Mouse (Mus musculus) brain, adult 2 months (tissue): ENCODE data around the gene Fbll1.
A peak's percentile ranks its signal among the peaks of the same experiment; 100 is the strongest.
"Not testable (repeated sequence)": the region's sequence is repeated elsewhere in the genome, so short reads cannot be mapped to it uniquely, and the experiment has no call there.

Source experiments
- DNase-seq: peaks from one replicate; pipeline ENCODE4 v3.0.0; 2011; ENCODE audit warnings: low read depth, low spot score

Fbll1 gene

DNA sequence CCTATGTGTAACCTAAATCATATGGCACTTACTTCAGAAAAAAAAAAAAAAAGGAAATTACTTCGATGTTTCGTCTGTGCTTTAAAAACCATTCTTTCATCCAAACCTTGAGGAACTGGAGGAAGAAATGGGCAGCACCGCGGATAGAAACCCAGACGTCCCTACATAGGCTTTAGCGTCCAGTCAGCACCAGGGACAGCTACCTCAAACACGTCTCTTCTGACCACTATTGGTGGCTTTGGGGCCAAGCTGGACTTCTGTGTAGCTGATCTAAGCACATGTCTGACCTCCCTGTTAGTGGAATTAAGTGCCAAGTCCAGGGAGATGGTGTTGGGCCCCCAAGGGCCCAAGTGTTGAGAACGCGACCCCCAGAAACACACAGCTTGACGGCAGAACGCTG lies at the start of gene Fbll1:
TSS of gene Fbll1 (minus strand) at position 11 of the 400 bp plus-strand sequence.
- DNase-seq = peak; percentile 47

GRCm38 (mm10) chr11:35844299-35844698 lies 45.6 kb upstream of the Fbll1 start:
- DNase-seq = no peak

GRCm38 (mm10) chr11:35842560-35842959 lies 43.9 kb upstream of the Fbll1 start:
- DNase-seq = not testable (repeated sequence)

DNA sequence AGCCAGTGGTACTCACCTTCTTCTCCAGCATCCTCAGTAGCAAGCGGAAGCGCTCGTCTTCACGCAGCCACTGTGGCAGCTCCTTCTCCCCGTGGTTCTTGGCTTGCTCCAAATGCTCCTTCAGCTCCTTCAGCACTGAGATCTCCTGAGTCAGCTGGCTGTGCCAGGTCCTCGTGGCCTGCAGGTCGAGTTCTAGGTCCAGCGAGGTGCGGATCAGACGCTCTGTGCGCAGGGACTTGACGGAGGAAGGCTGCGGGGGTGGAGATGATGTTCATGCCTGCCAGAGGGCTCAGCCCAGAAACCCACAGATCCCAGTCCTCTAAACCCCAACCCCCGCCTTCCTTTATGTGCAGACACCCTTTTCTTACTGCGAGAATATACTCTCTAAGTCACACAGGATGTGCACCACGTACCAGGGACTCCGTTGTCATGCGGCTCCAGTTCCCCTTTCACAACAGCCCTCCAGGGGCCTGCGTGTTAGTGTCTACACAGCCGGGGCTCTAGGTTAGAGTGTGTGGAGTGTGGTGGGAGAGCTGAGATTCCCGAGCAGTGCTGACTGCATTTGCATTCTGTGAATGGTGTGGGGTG lies 43.1 kb upstream of the Fbll1 start:
- no peak for DNase-seq

DNA sequence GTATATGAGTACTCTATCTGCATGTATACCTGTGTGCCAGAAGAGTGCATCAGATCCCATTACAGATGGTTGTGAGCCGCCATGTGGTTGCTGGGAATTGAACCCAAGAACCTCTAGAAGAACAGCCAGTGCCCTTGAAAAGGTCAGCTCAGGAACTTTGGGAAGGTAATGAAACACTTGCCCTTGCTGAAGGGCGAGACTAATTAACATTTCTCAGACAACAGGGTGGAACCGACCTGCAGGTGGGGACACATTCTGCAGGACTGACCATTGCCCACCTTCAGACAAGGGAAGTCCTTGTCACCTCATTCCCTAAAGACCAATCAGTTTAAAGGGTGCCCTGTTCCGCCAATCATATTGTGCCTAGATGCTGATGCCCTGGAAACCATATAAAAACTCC lies 42.1 kb upstream of the Fbll1 start:
- not testable (repeated sequence) for DNase-seq

DNA sequence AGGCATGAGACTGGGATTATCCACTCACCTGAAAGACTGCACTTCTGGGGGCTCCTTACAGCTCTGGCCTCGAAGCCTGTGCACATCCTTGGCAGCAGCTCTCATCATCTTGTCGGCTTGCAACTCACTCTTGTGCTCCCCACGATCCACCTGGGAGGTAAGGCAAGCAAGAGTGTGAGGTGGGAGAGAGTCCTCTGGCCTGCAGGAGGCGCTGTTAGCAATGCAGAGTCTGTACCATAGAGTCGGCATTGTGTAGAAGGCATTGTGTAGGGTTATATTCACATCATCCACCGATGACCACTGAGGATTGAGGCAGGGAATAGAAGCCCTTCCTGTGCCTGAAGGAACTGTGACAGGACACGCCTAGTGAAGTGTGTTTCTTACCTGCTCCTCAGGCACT lies 41.6 kb upstream of the Fbll1 start:
- no peak for DNase-seq

GRCm38 (mm10) chr11:35838345-35839338 lies 40.0 kb upstream of the Fbll1 start:
- peak; percentile 91 for DNase-seq

- no peak for DNase-seq
Observed at GRCm38 (mm10) chr11:35837156-35838126, 38.8 kb upstream of the Fbll1 start.

DNA sequence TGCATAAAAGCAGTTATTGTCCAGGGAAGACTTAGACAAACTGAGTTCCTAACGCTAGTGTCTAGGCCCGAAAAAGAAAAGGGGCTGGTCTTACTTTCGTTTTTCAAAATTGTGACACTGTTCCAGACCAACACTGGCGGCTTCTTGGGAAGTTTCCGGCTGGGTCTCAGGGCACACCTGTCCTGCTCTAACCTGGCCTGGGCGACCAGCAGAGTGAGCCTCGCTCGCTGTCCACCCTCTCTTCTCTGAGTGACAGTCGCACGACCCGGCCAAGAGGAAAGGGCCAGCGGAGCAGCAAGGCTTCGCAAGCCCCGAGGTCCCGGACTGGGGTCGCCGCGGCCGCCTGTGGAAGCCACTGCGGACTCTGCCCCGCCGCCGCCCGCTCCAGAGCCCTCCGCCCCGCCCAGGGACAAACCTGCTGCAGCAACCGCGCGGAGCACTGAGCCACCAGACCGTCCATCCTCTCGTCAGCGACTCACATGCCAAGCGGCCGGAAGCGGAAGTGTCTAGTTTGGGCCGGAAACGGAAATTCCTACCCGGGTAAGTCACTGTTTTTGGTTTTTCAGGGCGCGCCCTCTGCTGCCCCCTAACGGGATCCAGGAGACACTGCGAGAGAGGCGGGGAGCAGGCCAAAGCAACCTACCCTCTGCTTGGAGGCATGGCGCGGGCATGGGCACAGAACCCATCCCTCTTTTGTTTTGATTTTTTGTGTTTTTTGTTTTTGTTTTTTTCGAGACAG lies 35.5 kb upstream of the Fbll1 start, which contains the start of gene Rars:
TSS of gene Rars (minus strand) at position 485 of the 739 bp plus-strand sequence.
- DNase-seq = peak; percentile 97

GRCm38 (mm10) chr11:35833270-35833669 lies 34.6 kb upstream of the Fbll1 start:
- DNase-seq = no peak

DNA sequence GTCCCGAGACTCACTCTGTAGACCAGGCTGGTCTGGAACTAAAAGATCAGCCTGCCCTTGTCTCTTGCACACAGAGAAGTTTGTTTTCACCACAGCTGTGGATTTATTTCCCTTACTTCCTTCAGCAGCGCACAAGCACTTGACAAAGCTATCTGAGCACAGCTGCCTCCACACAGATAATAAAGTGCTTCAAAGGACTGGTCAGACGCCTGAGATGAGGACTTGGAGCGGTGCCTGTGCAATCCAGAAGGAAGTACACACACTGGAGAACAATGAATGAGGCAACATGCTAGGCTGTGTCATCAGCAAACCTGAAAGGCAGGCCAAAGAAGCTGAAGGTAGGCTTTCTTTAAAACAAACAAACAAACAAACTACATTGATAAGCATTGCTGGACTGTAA lies 33.5 kb upstream of the Fbll1 start:
- peak; percentile 20 for DNase-seq

- no peak for DNase-seq
Observed at GRCm38 (mm10) chr11:35827714-35828113, 29.0 kb upstream of the Fbll1 start.

GRCm38 (mm10) chr11:35816316-35816715 lies 17.6 kb upstream of the Fbll1 start:
- DNase-seq = no peak

DNA sequence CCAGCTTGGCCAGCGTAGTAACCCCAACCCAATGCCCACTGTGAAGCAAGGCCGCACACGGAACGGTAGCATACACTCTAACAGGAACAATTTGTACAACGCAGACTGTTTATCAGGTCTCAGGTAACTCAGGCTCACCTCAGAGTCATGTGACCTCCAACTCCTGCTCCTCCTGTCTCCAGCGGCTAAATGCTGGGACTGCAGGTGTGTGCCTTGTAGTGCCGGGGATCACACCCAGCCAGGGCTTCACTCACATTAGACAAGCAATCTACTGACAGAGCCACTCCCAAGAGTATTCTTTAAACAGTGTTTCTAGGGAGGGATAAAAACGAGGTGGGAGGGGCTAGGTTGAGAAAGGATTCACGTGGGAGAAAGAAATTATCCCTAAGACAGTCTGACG lies 12.8 kb upstream of the Fbll1 start:
- no peak for DNase-seq

DNA sequence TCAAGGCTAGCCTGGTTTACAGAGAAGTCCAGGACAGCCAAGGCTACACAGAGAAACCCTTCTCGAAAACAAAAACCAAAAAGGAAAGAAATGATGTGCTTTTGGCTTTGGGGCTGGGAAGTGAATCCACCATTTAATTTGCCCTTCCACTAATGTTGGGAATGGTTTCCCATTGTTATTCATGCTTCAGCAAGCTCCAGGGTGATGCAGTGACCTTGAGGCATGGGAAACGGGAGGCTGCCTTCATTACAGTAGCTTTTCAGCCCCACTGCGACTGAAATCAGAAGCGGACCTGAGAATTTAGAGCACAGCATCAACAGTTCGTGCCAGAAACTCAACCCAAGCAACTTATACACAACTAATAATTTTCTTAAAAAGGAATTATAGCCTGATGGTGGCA lies 2.6 kb upstream of the Fbll1 start:
- no peak for DNase-seq

DNA sequence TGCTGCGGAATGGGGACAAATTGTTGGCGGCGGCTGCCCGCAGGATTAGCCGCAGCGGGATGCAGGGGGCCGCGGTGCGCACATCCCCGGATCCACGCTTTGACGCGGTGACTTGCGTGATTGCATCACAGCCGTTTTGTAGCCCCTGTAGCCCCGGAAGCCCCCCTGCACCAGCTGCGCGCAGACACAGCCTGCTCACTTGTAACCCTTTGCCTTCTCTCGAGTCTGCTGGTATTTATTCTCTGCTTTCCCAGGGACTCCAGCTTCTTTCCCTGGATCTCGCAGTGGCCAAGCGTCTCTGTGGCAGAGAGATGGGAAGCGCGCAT lies 226 bp downstream of the Fbll1 start:
- peak; percentile 94 for DNase-seq

GRCm38 (mm10) chr11:35797751-35798494 lies 761 bp downstream of the Fbll1 start:
- DNase-seq = peak; percentile 66

GRCm38 (mm10) chr11:35792800-35793199 lies 5.9 kb downstream of the Fbll1 start:
- not testable (repeated sequence) for DNase-seq

DNA sequence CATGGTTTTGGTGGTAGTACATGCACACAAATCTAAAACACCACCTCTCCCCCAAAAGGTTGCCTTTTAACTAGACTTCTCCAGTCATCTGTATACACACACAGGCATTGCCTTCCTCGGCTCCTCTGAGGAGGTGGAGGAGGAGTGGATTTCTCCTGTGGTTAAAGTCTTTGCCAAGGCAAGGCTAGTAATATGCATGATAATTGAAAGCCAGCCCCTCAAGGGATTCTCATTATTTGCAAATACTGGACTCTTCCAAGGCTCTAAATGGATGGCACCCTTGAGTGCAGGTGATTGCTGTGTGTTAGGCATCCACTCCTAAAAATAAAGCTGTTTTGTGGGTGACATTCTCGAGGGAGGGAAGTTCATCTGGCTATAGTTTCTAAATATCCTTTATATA lies 10.2 kb downstream of the Fbll1 start:
- DNase-seq = no peak

- no peak for DNase-seq
Observed at GRCm38 (mm10) chr11:35784537-35784936, 14.1 kb downstream of the Fbll1 start.
